Mouse (Mus musculus) embryo, embryonic 11.5 days (tissue): ENCODE measurements at regions not wholly inside any gene's neighbourhood (a gene's known extent, or its start where the extent isn't known, plus 50 kb on each side); places are given as distances from the start of the nearest gene placed in this dataset.

Experiments
- DNase-seq: peaks from one replicate; pipeline ENCODE4 v3.0.0-alpha.2; 2012; ENCODE audit warnings: low read depth, low spot score

DNA sequence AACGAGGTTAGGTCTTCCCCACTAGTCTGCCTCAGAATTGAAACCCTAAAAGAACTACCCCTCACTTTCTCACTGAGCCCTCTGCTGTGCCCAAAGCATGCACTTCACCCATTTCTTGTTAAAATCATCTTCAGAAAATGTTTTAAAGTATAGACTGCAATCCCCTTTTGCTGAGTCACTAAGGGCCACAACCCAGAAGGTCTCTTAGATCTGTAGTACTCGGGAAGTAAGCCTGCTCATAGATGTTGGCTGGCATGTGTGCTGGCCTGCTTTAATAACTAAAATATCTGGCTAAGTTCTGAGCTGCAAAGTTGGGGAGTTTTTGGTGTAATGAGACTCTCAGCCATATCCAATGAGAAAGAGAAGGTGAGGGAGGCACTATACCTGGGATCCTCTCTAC lies 329.9 kb downstream of the Insc start:
- no peak for DNase-seq

DNA sequence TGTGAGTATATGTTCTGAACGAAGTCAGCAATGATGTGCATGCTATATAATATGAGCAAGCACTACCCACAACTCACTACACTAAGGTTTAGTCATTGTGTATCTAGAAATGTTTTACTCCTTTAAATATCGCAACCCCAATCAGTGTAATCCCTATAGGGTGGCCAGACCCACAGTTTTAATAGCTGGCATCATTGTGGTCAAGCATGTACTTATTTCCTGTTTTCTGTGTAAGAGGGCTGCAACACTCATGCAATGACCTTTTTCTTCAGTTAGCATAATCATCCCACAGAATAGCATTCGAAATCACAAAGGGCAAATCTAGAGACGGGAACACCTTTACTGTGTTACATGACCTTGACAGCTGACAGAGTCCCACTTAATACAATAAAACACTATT lies 333.3 kb downstream of the Insc start:
- no peak for DNase-seq

DNA sequence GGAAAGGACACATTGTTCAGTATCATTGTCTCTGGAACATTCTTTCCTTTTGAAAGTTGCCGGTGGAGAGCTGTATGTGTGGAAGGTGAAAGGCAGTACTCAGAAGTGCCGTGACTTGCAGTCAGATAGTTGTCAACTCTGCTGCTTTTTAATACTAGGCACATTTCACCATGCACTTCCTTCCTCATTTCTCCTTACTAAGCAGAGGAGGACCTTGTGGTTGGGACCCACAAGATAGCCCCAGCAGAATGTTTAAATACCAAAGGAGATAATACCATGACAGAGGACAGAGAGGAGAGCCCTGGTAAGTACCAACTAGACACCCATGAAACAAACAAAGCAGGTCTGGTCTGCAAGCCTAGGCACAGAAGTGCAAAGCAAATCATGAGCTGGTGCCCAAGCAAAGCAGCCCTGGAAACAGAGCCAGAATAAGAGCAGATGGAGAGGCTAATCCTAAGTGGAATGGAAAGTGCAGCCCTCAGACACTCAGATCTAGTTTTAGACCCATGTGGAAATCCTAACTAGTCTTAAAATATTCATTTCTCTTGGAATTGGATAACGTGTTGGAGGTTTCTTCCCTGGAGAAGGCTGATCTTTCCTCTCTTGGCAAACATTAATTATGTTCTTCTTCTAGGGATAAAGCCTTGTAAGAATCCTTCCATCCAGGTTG lies 341.4 kb downstream of the Insc start:
- DNase-seq = no peak

DNA sequence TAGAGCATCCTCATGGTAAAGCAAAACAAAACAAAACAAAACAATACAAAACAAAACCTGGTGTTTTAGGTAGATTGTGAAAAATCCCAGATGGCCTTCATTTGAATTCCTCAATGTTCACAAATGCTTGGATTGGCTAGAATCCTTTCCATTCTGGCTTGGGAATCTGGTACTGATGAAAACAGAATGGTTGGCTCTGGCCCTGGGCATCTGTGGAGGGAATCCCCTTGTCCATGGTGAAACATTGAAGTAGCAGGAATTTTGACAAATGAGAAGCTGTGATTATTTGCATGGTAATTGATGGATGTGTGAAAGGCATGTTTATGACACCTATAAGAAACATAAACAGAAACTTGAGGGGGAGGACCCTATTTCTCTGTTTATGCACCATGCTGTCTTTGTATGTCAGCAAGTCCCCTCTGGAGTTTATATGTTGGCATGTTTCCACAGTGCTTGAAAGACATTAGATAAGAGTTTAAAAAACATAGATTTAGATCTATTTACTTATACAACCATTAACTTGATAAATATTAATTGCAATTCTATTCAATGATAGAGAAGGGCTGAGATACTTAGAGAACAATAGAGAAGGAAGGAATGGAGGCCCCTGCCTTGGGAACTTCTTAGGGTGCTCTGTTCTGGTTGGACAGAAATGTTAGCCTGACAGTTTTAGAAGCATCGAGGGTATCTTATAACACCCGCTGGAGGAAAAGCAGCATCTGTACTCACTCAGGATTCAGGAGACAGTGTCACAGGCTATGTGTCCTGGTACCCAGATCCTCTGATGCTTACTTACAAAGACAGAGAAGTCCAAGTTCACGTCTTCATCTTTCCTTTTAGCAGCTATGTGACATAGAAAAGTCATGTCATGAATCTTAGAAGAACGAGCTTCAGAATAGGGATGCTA lies 343.3 kb downstream of the Insc start:
- DNase-seq = no peak

DNA sequence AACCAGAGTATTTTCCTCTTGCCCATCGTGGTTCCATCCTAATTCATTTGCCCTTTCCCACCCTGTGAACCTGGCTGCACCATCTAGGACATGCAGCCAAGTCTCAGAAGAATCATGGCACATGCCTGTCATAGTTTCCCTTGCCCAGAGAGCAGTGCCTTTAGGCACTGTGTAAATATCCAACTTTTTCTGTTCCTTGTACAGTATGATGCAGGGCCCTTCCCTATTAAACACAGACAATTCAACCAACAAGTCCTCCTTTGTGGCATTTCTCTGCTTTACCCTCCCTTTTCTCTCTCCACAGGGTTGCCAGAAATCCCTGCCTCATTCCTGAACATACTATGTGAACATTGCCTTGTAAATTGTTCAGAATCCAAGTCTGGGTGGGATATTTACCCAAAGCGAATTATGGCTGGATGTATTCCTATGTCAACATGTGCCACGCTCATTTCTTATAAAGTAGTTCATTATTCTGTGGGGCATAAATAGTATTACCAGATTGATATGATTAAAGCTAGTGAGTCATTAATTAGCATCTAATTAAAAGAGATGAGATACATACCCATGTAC lies 349.1 kb downstream of the Insc start:
- DNase-seq = no peak

DNA sequence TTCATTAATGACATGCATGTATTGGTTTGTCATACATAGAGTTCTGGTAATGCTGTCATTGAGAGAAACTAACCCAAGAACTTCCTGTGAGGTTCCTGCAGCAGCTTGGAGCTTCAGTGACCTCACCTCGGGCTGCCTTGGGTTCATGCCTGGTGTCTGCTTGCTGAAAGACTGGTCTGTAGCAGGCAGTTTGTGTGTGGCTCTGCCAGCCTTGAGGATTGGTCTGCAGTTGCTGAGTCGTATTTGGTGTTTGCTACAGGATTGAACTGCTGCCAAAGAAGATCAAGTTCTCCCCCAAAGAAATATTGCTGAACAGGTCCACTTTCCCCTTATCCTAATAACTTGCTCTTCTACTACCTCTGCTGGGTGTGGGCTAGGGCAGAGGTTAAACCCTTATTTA lies 362.5 kb downstream of the Insc start:
- no peak for DNase-seq

DNA sequence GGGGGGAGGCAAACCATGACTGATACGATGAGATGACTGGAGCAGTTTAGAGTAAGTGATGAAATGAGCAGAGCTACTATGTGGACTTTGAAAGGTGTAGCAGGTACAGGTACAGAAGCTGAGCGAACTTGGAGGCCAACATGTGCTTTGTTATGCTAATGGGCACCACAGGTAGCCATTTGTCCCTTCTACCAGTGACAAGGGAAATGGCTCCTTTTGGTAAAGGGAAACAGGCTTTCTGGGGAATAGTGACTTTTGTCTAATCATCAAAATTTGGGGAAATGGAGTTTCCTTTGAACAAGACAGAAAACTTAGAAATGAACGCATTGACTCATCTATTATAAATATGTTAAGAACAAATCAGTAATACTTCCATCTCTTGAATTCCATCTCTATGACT lies 368.8 kb downstream of the Insc start:
- no peak for DNase-seq

DNA sequence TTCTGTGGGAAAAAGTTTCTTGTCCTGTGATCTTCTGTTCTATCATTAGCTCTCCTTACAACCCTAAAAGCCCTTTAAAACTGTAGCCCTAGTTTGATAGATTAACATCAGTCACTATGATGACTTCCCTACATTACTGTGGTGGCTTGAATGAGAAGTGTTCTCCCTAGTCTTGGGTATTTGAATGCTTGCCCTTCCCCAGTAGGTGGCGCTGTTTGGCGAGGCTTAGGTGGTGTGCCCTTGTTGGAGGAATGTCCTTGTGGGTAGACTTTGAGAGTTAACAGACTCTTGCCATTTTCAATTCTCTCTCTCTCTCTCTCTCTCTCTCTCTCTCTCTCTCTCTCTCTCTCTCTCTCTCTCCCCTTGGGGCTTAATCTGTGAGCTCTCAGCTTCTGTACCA lies 379.8 kb downstream of the Insc start:
- DNase-seq = no peak

DNA sequence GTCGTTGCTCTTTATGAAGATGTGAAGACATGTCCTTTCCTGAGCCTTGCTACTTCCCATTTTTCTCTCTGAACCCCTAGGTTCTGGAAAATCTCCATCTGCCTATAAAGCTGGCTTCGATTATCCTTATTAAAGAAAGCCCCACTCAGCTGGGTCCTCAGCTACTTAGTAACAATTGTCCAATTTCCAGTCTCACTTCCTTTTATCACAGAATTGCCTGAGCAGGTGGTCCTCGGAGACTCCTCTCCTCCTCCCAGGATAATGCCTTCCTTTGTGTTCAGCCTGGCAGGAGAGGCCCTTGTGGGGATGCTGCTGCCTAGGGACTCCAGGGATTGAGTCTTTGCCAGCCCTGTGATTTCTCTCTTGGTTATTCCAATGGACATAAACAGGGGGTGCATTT lies 385.5 kb downstream of the Insc start:
- no peak for DNase-seq

DNA sequence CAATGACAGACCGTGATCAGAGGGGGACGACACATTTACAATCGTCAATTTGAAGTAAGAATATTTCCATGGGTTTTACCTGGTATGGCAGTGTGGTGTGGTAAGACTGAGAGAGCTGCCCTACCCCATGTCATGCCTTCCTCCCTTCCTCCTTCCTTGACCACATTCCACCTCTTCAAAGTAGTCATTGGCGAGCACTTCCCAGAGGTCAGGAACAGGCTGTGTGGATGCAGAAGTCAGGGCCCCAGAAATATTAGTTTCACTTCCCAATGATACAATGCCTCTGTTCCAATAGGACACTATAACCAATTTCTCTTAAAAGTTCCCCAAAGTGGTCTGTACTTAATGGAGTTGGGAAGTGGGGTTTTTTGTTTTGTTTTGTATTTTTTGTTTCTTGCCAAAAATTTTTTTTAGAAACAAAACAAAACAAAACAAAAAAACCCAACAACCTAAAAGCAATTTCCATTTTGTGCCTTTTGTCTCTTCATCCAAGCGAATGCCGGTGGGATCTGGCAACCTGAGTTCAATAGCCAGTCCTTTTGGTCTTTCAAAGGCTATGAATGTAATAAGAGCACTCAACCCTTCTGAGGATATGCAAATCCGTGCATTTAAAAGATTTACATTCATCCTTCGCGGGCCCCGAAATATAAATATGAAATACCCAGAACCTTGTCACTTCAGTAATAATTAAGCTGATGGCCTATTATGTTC lies 387.9 kb downstream of the Insc start:
- DNase-seq = no peak

DNA sequence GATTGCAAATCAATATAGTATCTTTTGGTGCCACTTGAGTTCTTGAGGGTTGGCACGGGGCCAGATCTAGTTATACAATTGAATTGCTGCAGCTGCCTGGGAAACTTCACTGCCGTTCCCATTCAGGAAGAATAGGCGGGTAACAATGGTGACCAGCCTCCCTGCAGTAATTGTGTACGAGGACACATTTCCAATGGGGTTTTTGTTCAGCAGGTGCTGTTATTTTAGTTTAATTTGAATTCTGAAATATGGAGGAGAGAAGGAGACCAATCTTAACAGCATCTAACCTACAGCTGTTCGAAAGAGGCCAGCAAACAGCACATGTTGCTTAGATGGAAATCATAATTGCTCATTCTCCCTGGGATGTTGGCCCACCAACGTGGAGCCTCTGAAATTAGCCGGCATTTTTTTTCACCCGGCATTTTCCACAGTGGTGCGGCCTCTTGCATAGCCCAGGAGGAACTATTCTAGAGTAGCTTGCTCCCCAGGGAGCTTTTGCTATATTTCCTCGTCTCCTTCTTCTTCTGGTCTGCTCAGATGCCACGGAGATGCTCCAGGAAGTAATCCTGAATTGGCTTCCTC lies 388.6 kb downstream of the Insc start:
- no peak for DNase-seq

DNA sequence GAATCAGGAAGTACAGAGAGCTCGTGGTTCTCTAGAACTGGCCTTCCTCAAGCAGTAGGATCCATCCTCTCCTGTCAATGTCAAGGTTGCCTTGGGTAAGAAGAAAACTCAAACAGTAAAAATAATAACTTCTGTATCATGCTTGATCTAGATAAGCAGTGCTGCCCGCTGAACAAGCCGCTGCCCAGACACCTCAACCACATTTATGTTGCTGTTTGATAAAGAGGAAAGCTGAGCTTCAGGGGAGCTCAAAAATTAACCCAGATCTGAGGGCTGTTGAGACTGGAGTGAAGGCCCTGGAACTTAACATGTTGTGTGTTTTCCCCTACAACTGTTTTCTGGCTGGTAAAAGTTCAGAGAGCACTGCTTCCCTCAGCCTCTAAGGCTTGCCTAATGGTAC lies 389.1 kb downstream of the Insc start:
- no peak for DNase-seq

DNA sequence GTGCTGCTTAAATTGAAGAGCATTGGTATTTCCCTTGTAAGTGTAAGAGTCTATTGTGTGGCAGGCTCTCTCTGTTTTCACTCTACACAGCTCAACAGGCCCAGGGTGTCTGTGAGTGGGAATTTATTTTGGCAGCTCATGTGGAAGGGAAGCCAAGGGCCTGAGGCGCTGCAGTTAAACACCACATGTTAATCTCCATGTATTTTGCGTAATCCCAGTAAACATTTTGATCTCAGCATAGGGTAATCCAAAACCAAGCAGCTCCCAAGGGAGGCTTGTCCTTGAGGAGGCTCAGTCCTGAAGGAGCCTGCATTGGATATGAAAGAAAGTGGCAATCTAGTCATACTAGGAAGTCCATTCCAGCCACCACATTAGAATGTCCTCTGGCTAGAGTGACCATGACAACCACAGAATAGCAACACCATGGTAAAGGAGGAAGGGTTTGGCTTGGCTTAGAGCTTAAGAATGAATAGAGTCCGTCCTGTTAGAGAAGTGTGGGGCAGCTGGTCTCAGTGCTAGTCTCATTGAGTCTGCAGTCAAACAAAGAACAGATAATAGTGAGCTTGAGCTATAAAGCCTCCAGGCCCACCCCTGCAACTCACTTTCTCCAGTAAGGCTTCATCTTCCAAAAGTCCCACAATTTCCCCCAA lies 391.6 kb downstream of the Insc start:
- no peak for DNase-seq

DNA sequence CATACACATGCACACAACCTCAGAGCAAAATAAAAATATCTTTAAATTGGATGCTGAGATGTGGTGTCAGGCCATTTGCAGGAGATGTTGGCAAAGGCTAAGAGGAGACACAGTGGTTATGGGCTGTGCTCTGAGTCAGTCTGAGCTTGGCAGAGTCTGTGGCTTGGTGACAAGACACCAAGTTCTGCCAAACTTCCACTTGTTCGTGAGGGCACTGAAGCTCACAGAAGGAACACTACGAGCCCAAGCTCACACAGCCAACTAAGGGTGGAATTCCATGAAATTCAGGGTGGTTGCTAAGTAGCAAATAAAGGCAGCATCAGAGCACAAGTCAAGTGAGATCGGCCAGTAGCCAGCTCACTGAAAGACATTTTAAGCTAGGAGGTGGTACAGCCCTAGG lies 396.8 kb downstream of the Insc start:
- no peak for DNase-seq

DNA sequence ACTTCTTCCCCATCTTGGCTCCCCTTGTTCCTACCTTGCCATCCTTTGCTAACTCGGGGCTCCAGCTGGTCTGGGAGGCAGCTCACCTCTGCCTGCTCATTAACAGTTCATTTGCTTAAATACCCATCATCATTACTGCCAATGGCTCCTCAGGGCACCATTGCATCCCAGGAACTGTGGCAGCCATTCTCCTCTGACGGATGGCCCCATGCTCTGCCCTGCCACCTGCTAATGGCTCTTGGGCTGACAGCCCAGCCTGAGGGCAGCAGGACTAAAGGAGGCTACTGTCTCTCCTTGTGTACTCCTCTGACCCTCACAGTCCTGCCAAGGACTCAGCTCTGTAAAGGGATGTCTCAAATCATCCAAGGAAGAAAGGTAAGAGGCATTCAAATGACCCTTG lies 398.7 kb downstream of the Insc start:
- DNase-seq = no peak

DNA sequence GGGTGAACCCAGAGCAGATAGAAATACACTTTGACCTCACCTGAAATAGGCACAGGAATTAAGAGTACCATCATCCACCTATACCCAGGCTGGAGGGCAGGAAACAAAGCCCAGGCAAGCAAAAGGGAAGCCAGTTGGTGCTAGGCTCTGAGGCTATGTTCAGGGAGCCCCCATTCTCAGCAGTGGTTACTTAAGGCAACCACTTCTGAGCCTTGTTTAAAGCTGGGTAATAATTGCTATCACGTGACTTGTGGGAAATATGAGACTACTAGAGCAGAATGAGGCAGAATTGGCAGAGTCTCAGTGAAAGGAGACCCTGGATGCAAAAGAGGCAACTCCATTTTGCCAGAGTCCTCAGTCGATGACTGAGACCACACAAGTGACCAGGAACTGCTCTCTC lies 401.5 kb downstream of the Insc start:
- no peak for DNase-seq

DNA sequence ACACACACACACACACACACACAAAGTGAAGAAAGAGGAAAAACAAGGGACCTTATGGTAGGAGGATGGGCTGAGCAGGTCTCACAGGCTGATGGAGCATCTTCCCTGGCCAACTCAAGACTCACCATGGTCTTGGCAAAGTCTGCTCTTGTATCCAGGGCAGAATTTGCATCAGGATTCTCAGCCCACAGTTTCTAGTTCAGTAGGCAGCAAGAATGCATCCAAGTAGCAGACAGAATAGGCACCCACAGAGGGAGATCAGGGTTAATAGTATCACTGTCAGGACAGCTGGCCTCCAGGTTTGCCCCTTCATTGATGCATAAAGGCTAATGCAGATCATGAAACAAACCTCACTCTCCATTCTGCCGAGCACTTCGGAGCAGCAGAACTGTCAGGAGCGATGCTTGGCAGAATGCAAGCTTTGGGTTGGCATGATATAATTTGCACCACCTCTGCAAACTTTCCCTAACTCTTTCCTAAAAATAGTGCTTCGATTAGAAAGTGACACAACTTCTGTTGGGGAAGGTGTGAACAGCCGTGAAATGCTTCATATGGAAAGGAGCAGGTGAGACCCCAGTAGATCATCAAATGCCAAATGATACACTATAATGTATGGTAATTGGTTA lies 404.0 kb downstream of the Insc start:
- DNase-seq = no peak

DNA sequence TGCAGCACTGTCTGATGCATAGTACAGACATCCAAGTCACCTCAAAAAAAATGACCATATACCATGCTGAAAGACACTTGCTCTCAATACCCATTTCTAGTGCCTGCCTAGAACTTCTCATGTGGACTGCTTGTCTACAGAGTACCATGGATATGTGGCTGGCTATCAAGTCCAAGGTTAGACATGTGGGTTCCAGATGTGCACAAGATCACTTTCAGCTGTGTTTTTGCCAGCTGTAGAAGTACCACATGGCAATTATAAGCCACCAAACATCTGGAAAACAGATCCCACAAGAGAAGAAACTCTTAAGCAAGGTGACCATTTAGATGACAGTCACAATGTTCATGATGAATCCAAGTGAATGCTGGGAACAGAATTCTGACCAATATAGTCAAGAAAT lies 409.8 kb downstream of the Insc start:
- DNase-seq = peak; percentile 26

DNA sequence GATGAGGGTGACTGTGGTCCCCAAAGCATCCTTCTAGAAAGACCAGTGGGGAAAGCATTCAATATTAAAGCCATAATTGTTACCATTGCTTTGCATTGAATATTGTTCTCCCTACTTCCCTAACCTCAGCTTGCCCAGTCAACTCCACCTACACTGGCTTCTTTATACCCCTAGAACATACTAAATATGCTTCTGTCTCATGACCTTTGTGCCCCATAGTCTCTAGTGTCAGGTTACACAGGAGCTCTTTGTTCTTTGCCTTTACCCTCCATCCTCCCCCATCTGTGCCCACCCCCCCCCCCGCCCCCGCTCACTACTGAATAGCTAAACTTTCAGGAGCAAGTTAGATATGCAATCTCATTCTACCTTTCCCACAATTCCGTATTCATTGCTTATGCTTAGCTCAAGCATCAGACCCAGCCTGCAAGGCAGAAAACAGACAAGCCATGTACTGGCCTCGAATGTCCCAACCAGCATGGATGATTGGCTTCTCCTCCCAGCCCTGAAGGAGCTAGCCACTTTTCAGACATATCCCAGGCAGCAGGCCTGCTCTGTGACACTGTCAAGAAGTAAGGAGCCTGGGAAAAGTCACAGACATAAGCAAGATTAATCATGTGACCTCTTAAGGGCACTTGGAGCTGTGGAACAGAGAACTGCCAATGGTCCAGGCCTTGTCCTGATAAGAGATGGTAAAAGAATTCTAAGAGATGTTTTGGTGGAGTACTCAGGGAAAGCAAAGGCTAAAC lies 410.4 kb downstream of the Insc start:
- DNase-seq = no peak

DNA sequence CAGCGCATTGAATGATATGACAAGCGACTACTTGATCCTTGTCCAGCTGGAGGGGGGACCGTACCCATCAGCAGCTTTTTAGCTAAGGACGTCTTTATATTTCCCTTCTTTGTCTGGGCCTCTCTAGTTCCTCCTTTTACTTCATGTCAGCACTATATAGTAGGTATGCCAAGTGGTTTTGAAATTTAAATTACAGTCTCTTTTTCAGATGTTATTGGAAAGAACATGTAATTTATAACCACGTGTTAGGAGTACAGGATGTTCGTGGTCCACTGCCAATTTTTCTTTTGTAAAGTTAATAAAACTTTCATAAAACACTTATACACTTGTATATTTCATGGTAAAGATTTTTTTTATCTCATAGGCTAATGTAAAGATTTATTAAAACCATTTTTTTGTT lies 426.5 kb downstream of the Insc start:
- no peak for DNase-seq
